Mouse (Mus musculus) embryo, embryonic 11 days (tissue): ENCODE results near the gene Gm3636.
"Not testable (repeated sequence)": the region's sequence is repeated elsewhere in the genome, so short reads cannot be mapped to it uniquely, and the experiment has no call there.

Experiments used
- DNase-seq: peaks from one replicate; pipeline ENCODE4 v3.0.0-alpha.2; 2015

Gm3636 gene

GRCm38 (mm10) chr14:6742232-6742631, at the start of gene Gm3636:
Gene Gm3636, minus strand, starts transcription at chr14:6742332.
- DNase-seq = not testable (repeated sequence)

- DNase-seq = not testable (repeated sequence)
These were observed 32.2 kb upstream of the Gm3636 start, which contains the start of gene Gm8362 for GRCm38 (mm10) chr14:6774311-6774710. Gene Gm8362, minus strand, starts transcription at chr14:6774411.

DNA sequence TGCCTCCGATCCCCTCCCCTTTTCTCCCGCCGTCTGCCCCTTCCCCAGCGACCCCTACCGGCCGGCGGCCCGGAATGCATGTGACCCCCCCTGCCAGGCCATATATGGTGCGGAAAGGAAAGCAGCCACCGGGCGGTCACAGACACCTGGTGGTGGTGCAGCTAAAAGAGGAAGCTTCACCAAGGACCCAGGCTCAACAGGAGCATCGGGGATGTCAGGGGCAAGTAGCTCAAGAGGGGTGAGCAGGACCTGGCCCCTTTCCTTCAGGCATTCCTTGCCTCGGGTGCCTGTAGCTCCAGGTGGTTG, 15.1 kb upstream of the Gm3636 start:
- not testable (repeated sequence) for DNase-seq

GRCm38 (mm10) chr14:6756384-6757230, 14.5 kb upstream of the Gm3636 start:
- DNase-seq = peak; percentile 13

DNA sequence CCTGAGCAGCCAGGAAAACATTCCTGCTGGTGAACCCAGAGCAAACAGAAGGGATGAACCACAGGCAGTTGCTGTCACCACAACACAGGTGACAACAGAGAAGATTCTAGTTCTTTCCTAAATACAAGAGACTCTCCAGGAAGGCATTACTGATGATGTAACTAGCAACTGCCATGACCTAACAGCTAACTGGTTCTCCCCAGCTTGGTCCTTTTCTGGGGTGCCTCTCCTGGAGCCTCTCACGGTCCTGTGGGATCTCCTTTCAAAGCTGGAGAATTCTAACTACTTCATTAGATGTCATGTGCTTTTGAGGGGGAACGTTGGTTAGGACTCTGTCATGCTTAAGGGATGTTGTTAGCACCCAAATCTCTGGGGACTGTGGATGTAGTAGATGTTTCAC, 22.0 kb downstream of the Gm3636 start, which contains the start of gene Gm8050:
TSS of gene Gm8050 (minus strand) at position 101 of the 400 bp plus-strand sequence.
- DNase-seq = not testable (repeated sequence)
